Mouse (Mus musculus) lung, adult 2 months (tissue): Measurements from ENCODE around the gene Rffl.

Source experiments
- CTCF ChIP-seq: fragments of 200-500 bp; IDR thresholded peaks from 2 replicates; pipeline ENCODE4 v1.5.1; 2011; ENCODE audit warnings: mild to moderate bottlenecking, low read length, control low read depth; ENCODE audit not compliant: insufficient read depth
- POLR2A ChIP-seq: fragments of 200-500 bp; IDR thresholded peaks from 2 replicates; pipeline ENCODE4 v1.6.1; 2011; ENCODE audit warnings: low read depth, mild to moderate bottlenecking, control low read depth, low read length, borderline replicate concordance; ENCODE audit errors: extremely low read depth

DNA sequence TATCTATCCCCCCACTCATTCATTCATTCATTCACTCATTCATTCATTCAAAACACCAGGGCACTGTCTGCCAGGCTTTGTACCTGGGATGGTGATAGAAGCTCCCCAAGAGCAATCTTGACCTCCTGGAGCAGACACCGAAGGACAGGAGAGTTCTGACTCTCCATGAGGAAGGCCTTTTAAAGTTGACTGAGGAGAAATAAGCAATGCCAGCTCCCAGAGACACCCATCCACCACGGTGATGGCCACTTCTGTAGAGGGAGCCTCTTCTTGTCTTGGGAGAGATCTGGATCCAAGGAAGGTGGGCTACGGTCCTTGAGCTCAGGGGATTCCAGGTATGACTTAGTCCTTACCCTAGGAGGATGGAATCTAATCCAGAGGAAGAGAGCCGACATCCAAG, 39.2 kb upstream of the Rffl start, which contains the start of gene Unc45b:
- no peak for TF ChIP-seq POLR2A
- no peak for TF ChIP-seq CTCF
